Mouse (Mus musculus) heart, embryonic 10.5 days (tissue): ENCODE measurements around the gene Tmc5. TPM values are rescaled to one million over a fixed set of nuclear protein-coding genes. Genes with fewer than 3 reads are reported as not detected.

Source experiments
- DNase-seq: peaks from one replicate; pipeline ENCODE4 v3.0.0-alpha.2; 2017; ENCODE audit warnings: low spot score
- H3K27ac ChIP-seq: fragments of 300-500 bp; sonication (generic); 2 replicates; pipeline ENCODE4 v1.5.1; 2016; ENCODE audit warnings: mild to moderate bottlenecking
- H3K27me3 ChIP-seq: fragments of 300-500 bp; sonication (generic); 2 replicates; pipeline ENCODE4 v1.6.1; 2016; ENCODE audit warnings: mild to moderate bottlenecking; ENCODE audit not compliant: poor library complexity, insufficient read depth, severe bottlenecking
- H3K36me3 ChIP-seq: fragments of 300-500 bp; sonication (generic); 2 replicates; pipeline ENCODE4 v1.6.1; 2016; ENCODE audit warnings: mild to moderate bottlenecking, moderate library complexity
- H3K4me1 ChIP-seq: fragments of 300-500 bp; sonication (generic); 2 replicates; pipeline ENCODE4 v1.6.1; 2016; ENCODE audit warnings: mild to moderate bottlenecking
- H3K4me3 ChIP-seq: fragments of 300-500 bp; sonication (generic); 2 replicates; pipeline ENCODE4 v1.5.1; 2016; ENCODE audit warnings: mild to moderate bottlenecking, moderate library complexity
- H3K9me3 ChIP-seq: fragments of 300-500 bp; sonication (generic); 2 replicates; pipeline ENCODE4 v1.6.1; 2016; ENCODE audit warnings: mild to moderate bottlenecking, moderate library complexity
- WGBS: fragments of 180-500 bp; shearing (Covaris S2); methylation state at CpG from one replicate; pipeline ENCODE4 v1.1.7; 2016; 5-methylcytosine and 5-hydroxymethylcytosine counted together
- polyA plus RNA-seq: library from polyadenylated mRNA; unstranded; fragments of >200 nt; fragmentation: Nextera tagmentation; extraction: Ambion mirVana; gene quantifications from 2 replicates; pipeline ENCODE4 v1.2.1, GENCODE M21; 2016

Gene Tmc5
- polyA plus RNA-seq, 1 experiment from 2014 or later: not detected

DNA sequence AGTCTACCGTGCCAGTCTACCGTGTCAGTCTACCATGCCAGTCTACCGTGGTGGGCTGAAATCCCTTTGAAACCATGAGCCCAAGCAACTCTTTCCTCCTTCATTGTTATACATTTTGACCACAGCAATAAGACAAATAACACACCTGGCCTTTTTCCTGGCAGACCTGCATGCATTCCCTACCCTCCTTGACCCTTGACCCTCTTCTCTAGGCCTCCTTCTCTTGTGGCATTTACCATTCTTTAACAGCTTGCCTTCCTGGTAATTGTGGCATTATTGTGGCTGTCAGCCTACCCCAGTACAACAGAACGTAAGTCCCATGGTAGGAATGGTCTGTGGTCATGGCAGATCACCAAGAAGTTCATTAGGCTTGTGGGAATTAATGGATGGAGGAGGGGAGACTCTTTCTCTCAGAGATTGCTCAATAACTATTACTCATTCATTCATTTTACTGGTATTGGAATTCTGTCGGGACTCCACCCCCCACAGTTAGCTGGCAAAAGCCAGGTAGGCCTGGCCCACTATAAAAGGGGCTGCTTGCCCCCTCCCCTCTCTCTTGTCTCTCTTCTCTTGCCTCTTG is 6.3 kb upstream of the Tmc5 start:
- no peak overlapping the region for H3K27ac ChIP-seq
- H3K27me3 ChIP-seq: peaks cover 39% of the 10 kb centered on the region
- no peaks in the 10 kb centered on the region for H3K36me3 ChIP-seq
- H3K4me3 ChIP-seq: no peak overlapping the region
- H3K4me1 ChIP-seq: peaks cover 22% of the 10 kb centered on the region
- WGBS: 91% methylated on average over 5 of the region's 5 CpGs
- no peak for DNase-seq
- no peaks in the 10 kb centered on the region for H3K9me3 ChIP-seq

DNA sequence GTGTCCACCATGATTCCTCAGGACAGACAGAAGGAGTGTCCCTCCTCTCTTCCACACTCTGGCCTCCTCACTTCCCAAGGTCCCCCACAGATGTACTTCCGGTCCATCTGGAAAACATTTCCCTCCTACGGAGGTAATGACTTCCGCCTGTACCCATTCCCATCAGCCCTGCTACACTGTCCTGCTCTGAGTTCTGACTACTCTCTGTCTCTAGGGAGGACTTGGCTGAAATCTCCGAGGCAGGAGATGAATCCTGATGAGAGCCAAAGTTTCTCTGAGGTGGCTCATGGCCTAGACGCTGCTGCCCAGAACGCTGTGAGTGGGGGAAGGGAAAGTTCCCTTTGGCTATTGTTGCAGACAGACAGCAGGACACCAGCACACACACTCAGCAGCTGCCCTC is 5.0 kb upstream of the Tmc5 start:
- Histone ChIP-seq H3K27me3 (peaks cover 52% of the 10 kb centered on the region), H3K4me1 (peaks cover 25% of the 10 kb centered on the region)
- 27% methylated on average over 6 of the region's 6 CpGs for WGBS

DNA sequence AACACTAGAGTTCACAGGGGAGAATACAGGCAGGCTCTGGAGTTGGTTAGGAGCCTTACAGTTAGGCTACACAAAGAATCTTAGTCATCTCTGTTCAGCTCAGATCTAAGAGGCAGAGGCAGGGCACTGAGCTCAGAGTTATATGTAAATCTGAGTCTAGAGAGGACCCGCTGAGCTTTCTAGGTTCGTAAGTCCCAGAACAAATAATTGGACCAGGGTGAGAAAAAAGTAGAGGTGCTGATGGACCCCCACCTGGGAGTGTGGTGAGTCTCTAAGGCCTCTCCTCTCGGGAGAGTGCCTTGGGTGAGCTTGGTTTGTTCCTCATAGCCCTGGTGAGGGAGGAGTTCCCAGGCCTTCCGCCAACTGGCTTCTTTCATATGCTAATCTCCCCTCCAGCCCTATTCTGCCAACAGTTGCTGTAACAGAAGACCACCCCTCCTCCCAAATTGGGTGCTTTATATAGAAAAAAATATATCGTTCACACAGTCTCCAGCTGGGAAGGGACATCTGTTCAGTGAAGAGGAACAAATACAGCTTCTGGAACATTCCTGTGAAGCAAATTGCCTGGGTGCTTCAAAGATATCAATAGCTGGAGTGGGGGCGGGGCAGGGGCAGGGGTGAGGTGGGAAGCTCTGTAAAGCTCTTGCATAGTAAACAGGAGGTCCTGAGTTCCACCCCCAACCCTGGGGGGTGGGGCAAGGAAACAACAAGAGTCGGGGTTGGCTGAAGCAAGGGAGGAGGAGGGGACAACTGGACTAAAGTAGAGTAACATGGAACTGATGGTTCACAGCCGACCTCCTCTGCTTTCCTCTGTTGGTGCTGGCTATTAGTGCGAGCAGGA is 3.3 kb upstream of the Tmc5 start:
- no peaks in the 10 kb centered on the region for H3K9me3 ChIP-seq
- peaks cover 32% of the 10 kb centered on the region for H3K4me1 ChIP-seq
- H3K27ac ChIP-seq: 0 out of 2 replicates have a peak overlapping the region, but pooled peaks have one; percentile 1
- no peak for DNase-seq
- no peaks in the 10 kb centered on the region for H3K36me3 ChIP-seq
- whole genome bisulfite sequencing: 6% methylated on average over 9 of the region's 9 CpGs
- H3K4me3 ChIP-seq: no peak overlapping the region; the same call in 1 of the 2 replicates
- H3K27me3 ChIP-seq: peaks cover 64% of the 10 kb centered on the region

More for the DNA sequence above, 5.0 kb upstream of the Tmc5 start:
- no peak for DNase-seq
- Histone ChIP-seq H3K4me3 (no peak overlapping the region), H3K9me3 (no peaks in the 10 kb centered on the region), H3K36me3 (no peaks in the 10 kb centered on the region), H3K27ac (no peak overlapping the region)

DNA sequence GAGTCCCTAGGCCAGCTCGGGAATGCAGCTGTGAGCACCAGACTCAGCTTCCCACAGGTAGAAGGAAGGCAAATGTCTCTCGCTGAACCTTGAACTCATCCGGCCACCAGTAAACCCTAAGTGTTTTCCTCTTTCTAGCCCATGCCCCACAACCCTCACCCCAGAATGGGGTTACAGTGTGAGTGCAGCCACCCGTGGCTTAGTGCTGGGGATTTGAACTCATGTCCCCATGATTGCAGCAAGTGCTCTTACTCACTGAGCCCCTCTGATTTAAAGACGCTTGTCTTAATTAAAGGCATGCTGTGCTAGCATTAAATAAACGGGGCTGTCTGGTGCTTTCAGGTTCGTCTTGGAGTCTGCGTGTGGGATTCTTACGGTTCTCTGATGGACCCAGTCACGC is 2.5 kb upstream of the Tmc5 start:
- H3K27me3 ChIP-seq: peaks cover 72% of the 10 kb centered on the region
- WGBS: 23% methylated on average over 10 of the region's 10 CpGs

DNA sequence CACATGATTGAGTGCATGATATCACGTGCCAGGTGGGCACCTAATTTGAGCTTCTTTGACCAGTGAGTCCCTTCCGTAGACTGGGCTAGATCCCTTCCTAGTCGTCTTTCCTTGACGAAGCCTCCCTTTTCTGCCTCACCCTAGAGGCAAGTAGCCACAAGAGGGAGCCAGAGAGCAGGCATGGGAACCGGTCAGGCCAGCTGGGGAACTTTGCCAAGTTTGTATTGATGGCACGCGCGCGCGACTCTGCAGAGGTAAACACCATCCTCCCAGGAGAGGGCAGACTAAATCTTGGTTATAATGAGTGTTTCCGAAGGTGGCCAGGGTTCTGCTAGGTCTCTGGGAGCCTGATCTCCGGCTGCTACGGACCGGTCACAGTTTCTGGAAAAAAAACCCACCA is 1.9 kb upstream of the Tmc5 start:
- Histone ChIP-seq H3K27me3 (peaks cover 78% of the 10 kb centered on the region), H3K9me3 (no peaks in the 10 kb centered on the region), H3K4me1 (peaks cover 32% of the 10 kb centered on the region), H3K36me3 (no peaks in the 10 kb centered on the region), H3K4me3 (peak overlapping the region; percentile 35), H3K27ac (no peak overlapping the region)
- peak; percentile 93 for DNase-seq
- 4% methylated on average over 14 of the region's 14 CpGs for WGBS

More for the DNA sequence above, 2.5 kb upstream of the Tmc5 start:
- Histone ChIP-seq H3K36me3 (no peaks in the 10 kb centered on the region), H3K27ac (no peak overlapping the region), H3K4me3 (peak overlapping the region; percentile 35), H3K9me3 (no peaks in the 10 kb centered on the region), H3K4me1 (peaks cover 32% of the 10 kb centered on the region)
- DNase-seq: no peak

DNA sequence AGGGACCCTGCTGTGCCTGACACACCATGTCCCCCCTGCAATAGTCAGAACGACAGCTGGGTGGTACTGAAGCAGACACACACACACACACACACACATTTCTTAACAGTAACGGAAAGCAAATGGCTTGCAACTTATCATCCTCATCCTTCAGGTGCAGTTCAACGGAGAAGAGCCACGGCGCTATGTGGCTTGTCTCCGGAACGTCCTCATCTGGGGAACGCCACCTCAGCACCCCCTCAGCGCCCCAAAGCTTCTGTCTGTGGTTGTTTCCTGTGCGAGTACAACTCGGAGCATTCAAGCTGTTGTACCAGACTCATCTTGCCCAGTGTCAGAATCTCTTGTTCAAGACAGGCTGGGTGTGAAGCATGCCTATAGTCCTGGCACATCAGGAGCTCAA is 826 bp upstream of the Tmc5 start:
- no peak for DNase-seq
- 75% methylated on average over 11 of the region's 11 CpGs for WGBS
- no peak overlapping the region for H3K4me3 ChIP-seq
- peaks cover 89% of the 10 kb centered on the region for H3K27me3 ChIP-seq
- no peaks in the 10 kb centered on the region for H3K9me3 ChIP-seq
- H3K27ac ChIP-seq: no peak overlapping the region
- H3K4me1 ChIP-seq: peaks cover 32% of the 10 kb centered on the region
- H3K36me3 ChIP-seq: no peaks in the 10 kb centered on the region

DNA sequence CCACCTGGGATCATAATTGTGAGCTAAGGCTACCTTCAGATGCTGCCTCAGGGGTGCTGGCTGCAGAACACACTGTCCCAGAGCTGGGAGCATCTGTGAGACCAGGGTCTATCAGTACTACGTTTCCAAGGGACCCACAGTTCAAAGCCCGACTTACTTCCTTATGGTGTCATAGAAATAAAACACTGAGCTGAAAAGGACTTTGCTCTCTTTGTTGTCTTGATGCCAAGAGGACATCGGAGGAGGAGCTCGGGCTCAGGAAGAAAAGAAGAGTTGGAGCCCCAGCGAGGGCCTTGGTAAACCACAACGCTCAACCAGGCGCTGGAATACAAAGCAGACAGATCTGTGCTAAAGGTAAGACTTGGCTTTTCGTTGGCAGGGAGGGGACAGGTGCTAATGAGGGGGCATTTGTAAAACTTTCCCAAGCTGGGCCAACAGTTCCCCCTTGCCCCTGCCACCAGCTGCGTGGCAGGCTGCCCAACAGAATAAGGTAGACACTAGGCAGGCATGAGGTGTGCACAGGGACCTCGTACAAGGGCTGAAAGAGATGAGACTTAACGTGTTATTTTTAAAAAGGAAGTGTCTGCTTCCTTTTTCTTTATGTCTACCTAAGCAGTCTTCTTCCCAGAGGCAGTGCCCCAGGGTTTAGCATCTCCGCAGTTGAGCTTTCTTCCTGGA is 3.0 kb downstream of the Tmc5 start:
- WGBS: 77% methylated on average over 12 of the region's 12 CpGs
- no peaks in the 10 kb centered on the region for H3K9me3 ChIP-seq
- no peak overlapping the region for H3K27ac ChIP-seq
- H3K4me3 ChIP-seq: no peak overlapping the region
- no peaks in the 10 kb centered on the region for H3K36me3 ChIP-seq
- DNase-seq: no peak
- H3K4me1 ChIP-seq: peaks cover 10% of the 10 kb centered on the region; the same call in 1 of the 2 replicates
- peaks cover 60% of the 10 kb centered on the region for H3K27me3 ChIP-seq

DNA sequence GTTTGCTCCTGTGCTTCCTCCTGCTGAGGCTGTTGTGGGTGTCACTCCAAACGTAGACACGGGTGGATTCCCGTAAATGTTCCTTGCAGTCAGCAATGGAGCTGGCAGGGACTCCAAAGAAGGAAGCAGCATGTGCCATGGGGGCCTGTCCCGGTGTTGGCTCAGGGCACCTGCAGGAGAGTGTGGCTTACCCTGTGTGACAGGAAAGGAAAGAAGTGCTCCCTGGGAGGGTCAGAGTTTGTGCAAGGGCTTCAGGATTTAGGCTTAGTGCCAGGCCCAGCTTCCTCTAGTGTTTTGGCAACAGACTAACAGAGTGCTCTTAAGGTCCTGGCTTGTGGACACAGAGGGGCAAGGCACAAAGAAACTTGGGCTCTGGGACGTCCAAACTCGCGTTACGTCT is 7.7 kb downstream of the Tmc5 start:
- Histone ChIP-seq H3K27me3 (peaks cover 22% of the 10 kb centered on the region), H3K4me1 (no peaks in the 10 kb centered on the region), H3K9me3 (no peaks in the 10 kb centered on the region), H3K36me3 (no peaks in the 10 kb centered on the region), H3K4me3 (no peak overlapping the region), H3K27ac (no peak overlapping the region)
- DNase-seq: no peak
- WGBS: 82% methylated on average over 8 of the region's 8 CpGs

DNA sequence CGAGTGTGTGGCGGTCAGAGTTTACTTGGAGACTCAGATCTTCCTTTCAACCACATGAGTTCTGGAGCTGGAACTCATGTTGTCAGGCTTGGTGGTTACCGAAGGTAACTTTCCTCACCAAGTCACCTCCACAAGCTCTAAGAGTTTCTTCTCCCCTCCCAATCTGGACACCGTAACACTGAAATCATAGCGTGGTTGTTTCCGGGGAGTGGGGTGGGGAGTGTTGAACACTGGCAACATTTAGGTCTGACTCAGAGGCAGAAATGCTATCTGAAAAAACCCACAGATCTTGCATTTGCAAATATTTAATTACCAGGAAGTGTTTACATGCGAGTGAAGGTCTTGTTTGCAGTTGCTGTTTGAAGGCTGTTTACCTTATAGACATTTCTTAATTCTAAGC is 12.7 kb downstream of the Tmc5 start:
- Histone ChIP-seq H3K4me1 (no peaks in the 10 kb centered on the region), H3K27me3 (peaks cover 6% of the 10 kb centered on the region; the same call in 1 of the 2 replicates), H3K36me3 (no peaks in the 10 kb centered on the region), H3K4me3 (no peak overlapping the region), H3K27ac (no peak overlapping the region), H3K9me3 (no peaks in the 10 kb centered on the region)
- 90% methylated on average over 7 of the region's 7 CpGs for whole genome bisulfite sequencing
- DNase-seq: no peak

DNA sequence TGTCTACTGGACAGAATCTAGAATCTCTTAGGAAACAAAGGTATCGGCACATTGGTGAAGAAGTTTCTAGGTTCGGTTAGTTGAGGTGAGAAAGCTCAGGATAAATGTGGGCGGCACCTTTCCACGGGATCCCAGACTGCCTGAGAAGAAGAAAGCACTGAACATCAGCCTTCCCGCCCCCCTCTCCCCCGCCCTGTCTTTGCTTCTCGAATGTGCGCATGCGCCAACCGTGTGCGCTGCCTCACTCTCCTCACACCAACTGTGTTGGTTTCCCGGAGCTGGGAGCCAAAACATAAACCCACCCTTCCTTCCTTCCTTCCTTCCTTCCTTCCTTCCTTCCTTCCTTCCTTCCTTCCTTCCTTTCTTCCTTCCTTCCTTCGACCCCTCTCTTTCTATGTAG is 13.6 kb downstream of the Tmc5 start:
- H3K36me3 ChIP-seq: no peaks in the 10 kb centered on the region
- 81% methylated on average over 13 of the region's 13 CpGs for WGBS
- peaks cover 4% of the 10 kb centered on the region; the same call in 1 of the 2 replicates for H3K27me3 ChIP-seq
- H3K4me3 ChIP-seq: no peak overlapping the region
- H3K9me3 ChIP-seq: no peaks in the 10 kb centered on the region
- H3K4me1 ChIP-seq: no peaks in the 10 kb centered on the region
- DNase-seq: no peak
- H3K27ac ChIP-seq: no peak overlapping the region

DNA sequence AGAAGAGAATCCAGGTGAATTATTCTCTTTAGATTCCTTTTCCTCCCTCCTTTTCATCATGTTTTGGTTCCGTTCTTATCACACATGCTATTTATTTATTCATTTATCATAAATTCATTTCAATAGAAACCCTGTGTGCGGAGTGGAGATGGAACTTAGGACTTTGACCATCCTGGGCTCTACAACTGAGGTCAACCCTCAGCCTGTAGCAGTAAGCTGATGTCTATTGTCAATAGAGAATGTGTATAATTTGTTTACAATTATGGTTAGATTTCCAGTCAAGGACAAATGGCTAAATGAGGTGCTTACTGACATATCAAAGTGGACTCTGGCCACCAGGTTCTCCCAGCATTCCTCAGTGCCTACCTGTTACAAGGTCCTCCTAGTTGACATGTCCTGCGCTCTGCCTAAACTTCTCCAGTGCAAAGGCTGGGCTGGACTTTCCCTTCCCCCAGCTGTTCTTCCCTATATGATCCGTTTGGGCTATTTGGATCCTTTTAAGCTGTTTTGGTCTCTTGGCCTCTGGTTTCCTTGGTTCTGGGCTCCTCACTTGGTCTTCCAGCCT is 14.2 kb downstream of the Tmc5 start:
- no peak for DNase-seq
- Histone ChIP-seq H3K9me3 (no peaks in the 10 kb centered on the region), H3K27me3 (peaks cover 4% of the 10 kb centered on the region; the same call in 1 of the 2 replicates), H3K27ac (no peak overlapping the region), H3K4me3 (no peak overlapping the region), H3K4me1 (no peaks in the 10 kb centered on the region), H3K36me3 (no peaks in the 10 kb centered on the region)
- 82% methylated on average over 4 of the region's 4 CpGs for WGBS

DNA sequence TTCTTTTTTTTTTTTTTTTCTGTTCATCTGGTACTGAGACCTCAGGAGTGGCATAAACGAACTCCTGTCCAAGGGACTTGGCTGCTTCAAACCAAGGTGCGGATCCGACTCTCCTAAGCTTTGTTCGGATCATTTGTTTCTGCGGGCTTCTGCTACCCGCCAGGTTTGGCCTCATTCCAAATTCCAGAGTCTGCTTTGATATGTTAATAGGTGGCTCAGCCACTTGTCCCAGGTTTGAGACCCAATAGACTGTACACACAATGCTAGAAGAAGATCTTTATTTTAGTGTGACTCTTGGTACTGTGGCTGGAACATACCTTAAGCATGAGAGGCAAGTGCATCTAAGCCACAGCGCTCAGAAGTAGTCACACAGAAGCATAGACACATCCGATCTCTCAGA is 14.8 kb downstream of the Tmc5 start:
- no peaks in the 10 kb centered on the region for H3K4me1 ChIP-seq
- no peaks in the 10 kb centered on the region for H3K36me3 ChIP-seq
- WGBS: 80% methylated on average over 8 of the region's 8 CpGs
- peaks cover 4% of the 10 kb centered on the region; the same call in 1 of the 2 replicates for H3K27me3 ChIP-seq
- H3K27ac ChIP-seq: no peak overlapping the region
- no peak overlapping the region for H3K4me3 ChIP-seq
- no peak for DNase-seq
- no peaks in the 10 kb centered on the region for H3K9me3 ChIP-seq

DNA sequence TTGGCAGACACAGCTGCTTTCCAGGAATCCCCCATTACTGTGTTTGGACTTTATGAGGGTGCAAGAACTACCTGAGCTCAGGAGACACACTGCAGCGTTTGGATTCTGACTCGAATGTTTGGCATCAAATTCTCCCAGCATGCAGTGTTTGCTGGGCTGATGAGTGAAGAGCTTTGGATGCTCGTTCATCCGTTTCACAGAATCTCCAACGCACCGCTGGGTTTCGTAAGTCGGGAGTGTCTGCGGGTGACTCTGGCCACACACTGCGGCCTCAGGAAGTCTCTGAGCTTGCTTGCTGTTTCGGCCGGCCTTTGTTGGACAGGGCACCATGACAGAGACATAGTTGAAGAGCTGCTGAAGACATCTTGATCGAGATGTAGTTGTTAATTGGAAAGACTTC is 17.0 kb downstream of the Tmc5 start:
- H3K4me3 ChIP-seq: no peak overlapping the region
- H3K4me1 ChIP-seq: no peaks in the 10 kb centered on the region
- no peaks in the 10 kb centered on the region for H3K9me3 ChIP-seq
- WGBS: 71% methylated on average over 13 of the region's 13 CpGs
- DNase-seq: no peak
- no peak overlapping the region for H3K27ac ChIP-seq
- no peaks in the 10 kb centered on the region; the same call in 1 of the 2 replicates for H3K27me3 ChIP-seq
- no peaks in the 10 kb centered on the region for H3K36me3 ChIP-seq
